Mouse (Mus musculus): ENCODE measurements around the gene Ubl4b.
A peak's percentile ranks its signal among the peaks of the same experiment; 100 is the strongest.

Ubl4b gene

GRCm38 (mm10) chr3:107517631-107518108 lies 37.2 kb downstream of the Ubl4b start, which contains the start of gene Slc6a17:
Gene Slc6a17, minus strand, starts transcription at chr3:107518018.
- peak; percentile 55 to 80 for DNase-seq

- peak; percentile 40 to 74 for DNase-seq
Observed at GRCm38 (mm10) chr3:107516776-107517630, 37.9 kb downstream of the Ubl4b start.

- DNase-seq, result no peak
Observed at GRCm38 (mm10) chr3:107515989-107516388, 38.9 kb downstream of the Ubl4b start.

- no peak for DNase-seq
Observed at GRCm38 (mm10) chr3:107511416-107511815, 43.5 kb downstream of the Ubl4b start.

- DNase-seq, result peak in 1 of 2 experiments; percentile 48
Observed at GRCm38 (mm10) chr3:107508696-107509095, 46.2 kb downstream of the Ubl4b start.

GRCm38 (mm10) chr3:107507966-107508365 lies 46.9 kb downstream of the Ubl4b start:
- no peak for DNase-seq

- peak; percentile 45 to 60 for DNase-seq
Observed at GRCm38 (mm10) chr3:107506531-107506930, 48.3 kb downstream of the Ubl4b start.

GRCm38 (mm10) chr3:107505464-107506367 lies 49.2 kb downstream of the Ubl4b start:
- peak; percentile 65 to 73 for DNase-seq

- DNase-seq, result peak in 1 of 2 experiments; percentile 4
Observed at GRCm38 (mm10) chr3:107504542-107504941, 50.3 kb downstream of the Ubl4b start.

GRCm38 (mm10) chr3:107503716-107504115 lies 51.2 kb downstream of the Ubl4b start:
- DNase-seq, result no peak

Measured in kidney, postnatal 25 days (tissue).